Mouse (Mus musculus): ENCODE measurements around the gene Cdc40.

GRCm38 (mm10) chr10:40806221-40806620 is 76.9 kb downstream of the Cdc40 start:
- TF ChIP-seq CTCF (IDR thresholded peaks at IDR 0.05; ENCODE audit: low read depth, low read length) (no peak), TAL1 (conservative IDR thresholded peaks at IDR 0.05; ENCODE audit: low read depth, low read length) (no peak), GATA1 (IDR thresholded peaks at IDR 0.05; ENCODE audit: borderline replicate concordance, low read length) (no peak), POLR2AphosphoS5 (IDR thresholded peaks at IDR 0.05; ENCODE audit: insufficient replicate concordance, low read depth, low read length) (no peak)

Data from G1E (cell line).